Mouse (Mus musculus) spleen, adult 2 months (tissue): Measurements from ENCODE around the gene Lrrc10b.

ENCODE experiments used
- CTCF ChIP-seq: fragments of 200-500 bp; IDR thresholded peaks from 2 replicates; pipeline ENCODE4 v1.5.1; 2011; ENCODE audit warnings: mild to moderate bottlenecking, inconsistent platforms; ENCODE audit not compliant: insufficient read depth, insufficient read length, insufficient replicate concordance; ENCODE audit errors: extremely low read depth
- POLR2A ChIP-seq: fragments of 200-500 bp; IDR thresholded peaks from 2 replicates; pipeline ENCODE4 v1.6.1; 2011; ENCODE audit warnings: low read depth, low read length, inconsistent platforms

- no peak for TF ChIP-seq POLR2A
- TF ChIP-seq CTCF: no peak
Measured at GRCm38 (mm10) chr19:10416889-10417288, 40.4 kb downstream of the Lrrc10b start.
